Mouse (Mus musculus) liver, adult 2 months (tissue): Measurements from ENCODE around the gene Ola1.

Experiments used
- CTCF ChIP-seq: fragments of 200-500 bp; IDR thresholded peaks from 2 replicates; pipeline ENCODE4 v1.5.1; 2011; ENCODE audit warnings: low read depth, low read length, control low read depth
- POLR2A ChIP-seq: fragments of 200-500 bp; IDR thresholded peaks from 2 replicates; pipeline ENCODE4 v1.6.1; 2011; ENCODE audit warnings: low read length, control low read depth; ENCODE audit not compliant: insufficient read depth; ENCODE audit errors: extremely low read depth

GRCm38 (mm10) chr2:73127686-73128085, 91.0 kb downstream of the Ola1 start:
- no peak for TF ChIP-seq CTCF
- no peak for TF ChIP-seq POLR2A
